Mouse (Mus musculus) CH12.LX (cell line): ENCODE results near the gene Ttc3. TPM values are rescaled to one million over a fixed set of nuclear protein-coding genes. Genes with fewer than 3 reads are reported as not detected.

Experiments used
- DNase-seq: peaks from one replicate; pipeline ENCODE4 v3.0.0-alpha.2; 2013; ENCODE audit errors: extremely low read depth
- H3K27ac ChIP-seq: 2 replicates; pipeline ENCODE4 v1.5.1; 2012; ENCODE audit warnings: low read depth, mild to moderate bottlenecking, control low read depth, moderate library complexity; ENCODE audit not compliant: insufficient read depth
- H3K27me3 ChIP-seq: replicated peaks from 2 replicates; pipeline ENCODE3; 2012; ENCODE audit warnings: inconsistent platforms
- H3K36me3 ChIP-seq, 2 experiments: replicated peaks in 1 of 2; 2 replicates each; pipeline versions ENCODE3 to v1.6.1; 2012; ENCODE audit warnings: inconsistent platforms in 1 of 2, low read length in 1 of 2, mild to moderate bottlenecking in 1 of 2, mixed read lengths in 1 of 2, moderate library complexity in 1 of 2; ENCODE audit not compliant: control insufficient read depth in 1 of 2, insufficient read depth in 1 of 2
- H3K4me1 ChIP-seq, 2 experiments: 2 replicates each; pipeline ENCODE4 v1.6.1; 2012; ENCODE audit warnings: inconsistent platforms in 1 of 2, moderate library complexity in 1 of 2; ENCODE audit not compliant: insufficient read depth in 2 of 2, control insufficient read depth in 1 of 2
- H3K4me2 ChIP-seq: 2 replicates; pipeline ENCODE4 v1.6.1; 2012; ENCODE audit warnings: low read depth, mild to moderate bottlenecking, control low read depth; ENCODE audit not compliant: poor library complexity, insufficient read depth, severe bottlenecking
- H3K4me3 ChIP-seq, 3 experiments: fragments of 150-350 bp in 1 of 3; sonication (generic) in 1 of 3; replicated peaks in 1 of 3; 2 replicates each; pipeline versions ENCODE3 to v1.5.1; 2011 to 2012; ENCODE audit warnings: low read depth in 2 of 3, low read length in 2 of 3, mild to moderate bottlenecking in 2 of 3, moderate library complexity in 2 of 3, control low read depth in 1 of 3, improper control_type of control experiment in 1 of 3, inconsistent platforms in 1 of 3, mixed read lengths in 1 of 3; ENCODE audit not compliant: poor library complexity in 1 of 3
- H3K79me2 ChIP-seq: replicated peaks from 2 replicates; pipeline ENCODE4 v1.6.1; 2012; ENCODE audit warnings: mild to moderate bottlenecking, moderate library complexity; ENCODE audit not compliant: control insufficient read depth, poor library complexity, insufficient read depth, severe bottlenecking; ENCODE audit errors: extremely low read depth
- H3K9ac ChIP-seq: 2 replicates; pipeline ENCODE4 v1.6.1; 2012; ENCODE audit warnings: low read depth, mild to moderate bottlenecking, control low read depth, moderate library complexity; ENCODE audit not compliant: insufficient read depth
- H3K9me3 ChIP-seq: replicated peaks from 2 replicates; pipeline ENCODE3; 2012; ENCODE audit warnings: low read length, inconsistent platforms, mixed read lengths
- CHD1 ChIP-seq: IDR thresholded peaks from 2 replicates; pipeline ENCODE4 v1.6.1; 2012; ENCODE audit warnings: low read depth, low read length, improper control_type of control experiment, inconsistent platforms
- CTCF ChIP-seq, 2 experiments: IDR thresholded peaks in 1 of 2; conservative IDR thresholded peaks in 1 of 2; 2 replicates each; pipeline ENCODE4 v1.5.1; 2011 to 2012; ENCODE audit warnings: low read depth in 2 of 2, low read length in 2 of 2, improper control_type of control experiment in 1 of 2, inconsistent platforms in 1 of 2, mild to moderate bottlenecking in 1 of 2, moderate library complexity in 1 of 2
- ELF1 ChIP-seq: IDR thresholded peaks from 2 replicates; pipeline ENCODE4 v1.6.1; 2014; ENCODE audit warnings: low read depth, mild to moderate bottlenecking, inconsistent platforms, low read length, improper control_type of control experiment
- EP300 ChIP-seq: IDR thresholded peaks from 2 replicates; pipeline ENCODE4 v1.6.1; 2011; ENCODE audit warnings: low read length, improper control_type of control experiment
- ETS1 ChIP-seq: conservative IDR thresholded peaks from 2 replicates; pipeline ENCODE4 v1.6.1; 2012; ENCODE audit warnings: low read depth, mild to moderate bottlenecking, inconsistent platforms, low read length, improper control_type of control experiment, moderate library complexity
- HCFC1 ChIP-seq: IDR thresholded peaks from 2 replicates; pipeline ENCODE4 v1.6.1; 2012; ENCODE audit warnings: low read depth, mild to moderate bottlenecking, inconsistent platforms, low read length, improper control_type of control experiment
- IRF4 ChIP-seq: IDR thresholded peaks from 2 replicates; pipeline ENCODE4 v1.6.1; 2014; ENCODE audit warnings: low read depth, mild to moderate bottlenecking, inconsistent platforms, low read length, improper control_type of control experiment
- JUN ChIP-seq: IDR thresholded peaks from 2 replicates; pipeline ENCODE4 v1.6.1; 2011; ENCODE audit warnings: low read depth, mild to moderate bottlenecking, low read length, improper control_type of control experiment, moderate library complexity; ENCODE audit not compliant: insufficient read depth
- JUND ChIP-seq: conservative IDR thresholded peaks from 2 replicates; pipeline ENCODE4 v1.6.1; 2011; ENCODE audit warnings: low read depth, low read length, improper control_type of control experiment
- KAT2A ChIP-seq: IDR thresholded peaks from 2 replicates; pipeline ENCODE4 v1.6.1; 2012; ENCODE audit warnings: low read length, improper control_type of control experiment, inconsistent platforms; ENCODE audit not compliant: insufficient replicate concordance
- MAFK ChIP-seq: IDR thresholded peaks from 2 replicates; pipeline ENCODE4 v1.6.1; 2011; ENCODE audit warnings: low read length, improper control_type of control experiment; ENCODE audit not compliant: insufficient replicate concordance
- MEF2A ChIP-seq: IDR thresholded peaks from 2 replicates; pipeline ENCODE4 v1.6.1; 2014; ENCODE audit warnings: low read depth, mild to moderate bottlenecking, inconsistent platforms, low read length, improper control_type of control experiment, borderline replicate concordance
- MYC ChIP-seq: IDR thresholded peaks from 2 replicates; pipeline ENCODE4 v1.6.1; 2011; ENCODE audit warnings: low read depth, mild to moderate bottlenecking, improper control_type of control experiment, low read length
- NRF1 ChIP-seq: IDR thresholded peaks from 2 replicates; pipeline ENCODE4 v1.6.1; 2014; ENCODE audit warnings: low read depth, mild to moderate bottlenecking, inconsistent platforms, low read length, improper control_type of control experiment, moderate library complexity
- PAX5 ChIP-seq: IDR thresholded peaks from 2 replicates; pipeline ENCODE4 v1.6.1; 2012; ENCODE audit warnings: low read length, inconsistent platforms, mixed read lengths
- POLR2A ChIP-seq: IDR thresholded peaks from 2 replicates; pipeline ENCODE4 v1.6.1; 2011; ENCODE audit warnings: low read depth, mild to moderate bottlenecking, improper control_type of control experiment, low read length
- POLR2AphosphoS2 ChIP-seq: IDR thresholded peaks from 2 replicates; pipeline ENCODE4 v1.6.1; 2011; ENCODE audit warnings: low read depth, low read length, improper control_type of control experiment
- RAD21 ChIP-seq: IDR thresholded peaks from 2 replicates; pipeline ENCODE4 v1.6.1; 2011; ENCODE audit warnings: low read depth, mild to moderate bottlenecking, low read length, improper control_type of control experiment, moderate library complexity
- RCOR1 ChIP-seq: conservative IDR thresholded peaks from 2 replicates; pipeline ENCODE4 v1.6.1; 2012; ENCODE audit warnings: low read depth, mild to moderate bottlenecking, inconsistent platforms, low read length, improper control_type of control experiment
- SMC3 ChIP-seq: IDR thresholded peaks from 2 replicates; pipeline ENCODE4 v1.6.1; 2011; ENCODE audit warnings: low read depth, low read length, improper control_type of control experiment
- TCF12 ChIP-seq: IDR thresholded peaks from 2 replicates; pipeline ENCODE4 v1.6.1; 2014; ENCODE audit warnings: low read depth, mild to moderate bottlenecking, inconsistent platforms, low read length, improper control_type of control experiment
- UBTF ChIP-seq: IDR thresholded peaks from 2 replicates; pipeline ENCODE4 v1.6.1; 2012; ENCODE audit warnings: low read depth, mild to moderate bottlenecking, inconsistent platforms, low read length, improper control_type of control experiment, moderate library complexity
- USF1 ChIP-seq: IDR thresholded peaks from 2 replicates; pipeline ENCODE4 v1.6.1; 2014; ENCODE audit warnings: low read depth, mild to moderate bottlenecking, inconsistent platforms, low read length, improper control_type of control experiment
- USF2 ChIP-seq: conservative IDR thresholded peaks from 2 replicates; pipeline ENCODE4 v1.6.1; 2011; ENCODE audit warnings: low read depth, low read length, improper control_type of control experiment
- ZC3H11A ChIP-seq: IDR thresholded peaks from 2 replicates; pipeline ENCODE4 v1.6.1; 2012; ENCODE audit warnings: low read depth, mild to moderate bottlenecking, inconsistent platforms, low read length, improper control_type of control experiment
- ZKSCAN1 ChIP-seq: IDR thresholded peaks from 2 replicates; pipeline ENCODE4 v1.6.1; 2012; ENCODE audit warnings: low read depth, inconsistent platforms, low read length, improper control_type of control experiment, borderline replicate concordance
- ZMIZ1 ChIP-seq: IDR thresholded peaks from 2 replicates; pipeline ENCODE4 v1.6.1; 2012; ENCODE audit warnings: low read depth, mild to moderate bottlenecking, inconsistent platforms, low read length, improper control_type of control experiment
- ZNF384 ChIP-seq: IDR thresholded peaks from 2 replicates; pipeline ENCODE4 v1.6.1; 2012; ENCODE audit warnings: low read depth, low read length, improper control_type of control experiment, inconsistent platforms
- dilution Hi-C: fragments of 300-500 bp; cut with MboI; formaldehyde crosslinking; loops from 2 replicates; pipeline ENCODE4 v1.14.3; 2020; ENCODE audit warnings: low sequenced_read_pairs; ENCODE audit not compliant: extremely low pct_unique_long_range_greater_than_20kb, extremely low pct_ligation_motif_present
- in situ Hi-C: fragments of 300-500 bp; cut with MboI; formaldehyde crosslinking; loops from 3 replicates; pipeline ENCODE4 v1.14.3; 2019; ENCODE audit warnings: low sequenced_read_pairs, low pct_ligation_motif_present, low pct_unique_long_range_greater_than_20kb, mixed read lengths
- polyA plus RNA-seq: library from polyadenylated mRNA; unstranded; fragments of >175 nt; gene quantifications from 2 replicates; pipeline ENCODE4 v1.2.1, GENCODE M21; 2012; ENCODE audit warnings: low read depth; ENCODE audit not compliant: insufficient read length
- total RNA-seq, 2 experiments: library from RNA; depleted of rRNA; stranded (reverse); fragments of 300-350 nt in 1 of 2; fragments of >200 nt in 1 of 2; gene quantifications; 2 replicates each; pipeline ENCODE4 v1.2.3; 2012 to 2014

The Ttc3 gene
- total and polyA plus RNA-seq, 3 experiments: 59.0 to 74.5 (median 73.4) TPM

DNA sequence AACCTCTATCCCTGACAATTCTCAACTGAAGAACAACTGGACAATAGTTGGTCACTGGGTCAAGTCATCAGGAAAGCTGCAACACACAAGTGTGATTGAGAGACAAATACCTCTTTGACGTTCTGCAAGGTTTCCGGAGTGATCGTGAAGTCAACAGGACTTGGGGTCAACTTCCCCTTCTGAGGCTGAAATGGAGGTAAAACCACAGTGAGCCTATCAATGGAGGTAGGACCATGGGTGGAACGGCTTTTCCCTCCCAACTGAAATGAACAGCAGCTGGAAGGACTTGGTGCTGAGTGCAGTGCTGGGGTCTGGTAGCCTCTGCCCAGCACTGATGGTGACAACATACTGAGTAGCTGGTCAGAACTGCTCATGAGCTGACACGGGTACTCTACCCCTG lies 133.8 kb downstream of the Ttc3 start:
- no peak overlapping the region for H3K4me3 ChIP-seq
- no peaks in the 10 kb centered on the region for H3K79me2 ChIP-seq
- H3K4me2 ChIP-seq: no peak overlapping the region
- H3K9ac ChIP-seq: no peak overlapping the region
- H3K27ac ChIP-seq: no peak overlapping the region
- in situ Hi-C loops (no loop called here), dilution Hi-C loops (no loop called here)
- TF ChIP-seq ZC3H11A: no peak
- TF ChIP-seq POLR2AphosphoS2: no peak
- TF ChIP-seq ETS1: no peak
- no peak for TF ChIP-seq USF2
- TF ChIP-seq PAX5: no peak
- no peak for TF ChIP-seq ELF1
- TF ChIP-seq CTCF (conservative IDR thresholded peaks at IDR 0.05 in 1 of 2, IDR thresholded peaks at IDR 0.05 in 1 of 2; ENCODE audit: low read depth in 2 of 2, low read length in 2 of 2): no peak
- no peak for TF ChIP-seq MYC
- TF ChIP-seq RCOR1: no peak
- TF ChIP-seq JUND: no peak
- TF ChIP-seq USF1: no peak
- TF ChIP-seq NRF1: no peak
- no peak for TF ChIP-seq IRF4
- no peak for TF ChIP-seq UBTF
- no peak for TF ChIP-seq ZNF384
- TF ChIP-seq HCFC1: no peak
- TF ChIP-seq MEF2A: no peak
- no peak for TF ChIP-seq SMC3
- no peak for TF ChIP-seq TCF12
- no peak for DNase-seq
- H3K27me3 ChIP-seq: no peaks in the 10 kb centered on the region
- H3K4me1 ChIP-seq: peaks cover 0 to 9% of the 10 kb centered on the region in 2 experiments; a peak in 2 of 4 replicates
- H3K9me3 ChIP-seq: no peaks in the 10 kb centered on the region
- peaks cover 60 to 95% of the 10 kb centered on the region in 2 experiments for H3K36me3 ChIP-seq

GRCm38 (mm10) chr16:94507071-94507470 lies 136.7 kb downstream of the Ttc3 start:
- Histone ChIP-seq H3K36me3 (peaks cover 59 to 94% of the 10 kb centered on the region in 2 experiments), H3K27ac (no peak overlapping the region), H3K9me3 (no peaks in the 10 kb centered on the region), H3K4me3 (no peak overlapping the region), H3K4me2 (no peak overlapping the region), H3K4me1 (peaks cover 0 to 2% of the 10 kb centered on the region in 2 experiments; a peak in 1 of 4 replicates), H3K27me3 (no peaks in the 10 kb centered on the region), H3K79me2 (no peaks in the 10 kb centered on the region), H3K9ac (no peak overlapping the region)
- dilution Hi-C loops (no loop called here), in situ Hi-C loops (no loop called here)
- no peak for DNase-seq
- TF ChIP-seq KAT2A (no peak), POLR2A (no peak), MYC (no peak), HCFC1 (no peak), JUN (no peak), ELF1 (no peak), RAD21 (no peak), CHD1 (no peak), USF1 (no peak), ZKSCAN1 (no peak), PAX5 (no peak), EP300 (no peak), MEF2A (no peak), ZC3H11A (no peak), ZMIZ1 (no peak), MAFK (no peak), CTCF (conservative IDR thresholded peaks at IDR 0.05 in 1 of 2, IDR thresholded peaks at IDR 0.05 in 1 of 2; ENCODE audit: low read depth in 2 of 2, low read length in 2 of 2) (no peak)
